Mouse (Mus musculus) CH12.LX (cell line): ENCODE measurements at regions not wholly inside any gene's neighbourhood (a gene's known extent, or its start where the extent isn't known, plus 50 kb on each side); places are given as distances from the start of the nearest gene placed in this dataset.

ENCODE experiments used
- DNase-seq: peaks from one replicate; pipeline ENCODE4 v3.0.0-alpha.2; 2013; ENCODE audit errors: extremely low read depth
- H3K27ac ChIP-seq: 2 replicates; pipeline ENCODE4 v1.5.1; 2012; ENCODE audit warnings: low read depth, mild to moderate bottlenecking, control low read depth, moderate library complexity; ENCODE audit not compliant: insufficient read depth
- H3K27me3 ChIP-seq: replicated peaks from 2 replicates; pipeline ENCODE3; 2012; ENCODE audit warnings: inconsistent platforms
- H3K36me3 ChIP-seq, 2 experiments: replicated peaks in 1 of 2; 2 replicates each; pipeline versions ENCODE3 to v1.6.1; 2012; ENCODE audit warnings: inconsistent platforms in 1 of 2, low read length in 1 of 2, mild to moderate bottlenecking in 1 of 2, mixed read lengths in 1 of 2, moderate library complexity in 1 of 2; ENCODE audit not compliant: control insufficient read depth in 1 of 2, insufficient read depth in 1 of 2
- H3K4me1 ChIP-seq, 2 experiments: 2 replicates each; pipeline ENCODE4 v1.6.1; 2012; ENCODE audit warnings: inconsistent platforms in 1 of 2, moderate library complexity in 1 of 2; ENCODE audit not compliant: insufficient read depth in 2 of 2, control insufficient read depth in 1 of 2
- H3K4me2 ChIP-seq: 2 replicates; pipeline ENCODE4 v1.6.1; 2012; ENCODE audit warnings: low read depth, mild to moderate bottlenecking, control low read depth; ENCODE audit not compliant: poor library complexity, insufficient read depth, severe bottlenecking
- H3K4me3 ChIP-seq, 3 experiments: fragments of 150-350 bp in 1 of 3; sonication (generic) in 1 of 3; replicated peaks in 1 of 3; 2 replicates each; pipeline versions ENCODE3 to v1.5.1; 2011 to 2012; ENCODE audit warnings: low read depth in 2 of 3, low read length in 2 of 3, mild to moderate bottlenecking in 2 of 3, moderate library complexity in 2 of 3, control low read depth in 1 of 3, improper control_type of control experiment in 1 of 3, inconsistent platforms in 1 of 3, mixed read lengths in 1 of 3; ENCODE audit not compliant: poor library complexity in 1 of 3
- H3K79me2 ChIP-seq: replicated peaks from 2 replicates; pipeline ENCODE4 v1.6.1; 2012; ENCODE audit warnings: mild to moderate bottlenecking, moderate library complexity; ENCODE audit not compliant: control insufficient read depth, poor library complexity, insufficient read depth, severe bottlenecking; ENCODE audit errors: extremely low read depth
- H3K9ac ChIP-seq: 2 replicates; pipeline ENCODE4 v1.6.1; 2012; ENCODE audit warnings: low read depth, mild to moderate bottlenecking, control low read depth, moderate library complexity; ENCODE audit not compliant: insufficient read depth
- H3K9me3 ChIP-seq: replicated peaks from 2 replicates; pipeline ENCODE3; 2012; ENCODE audit warnings: low read length, inconsistent platforms, mixed read lengths
- CTCF ChIP-seq, 2 experiments: IDR thresholded peaks in 1 of 2; conservative IDR thresholded peaks in 1 of 2; 2 replicates each; pipeline ENCODE4 v1.5.1; 2011 to 2012; ENCODE audit warnings: low read depth in 2 of 2, low read length in 2 of 2, improper control_type of control experiment in 1 of 2, inconsistent platforms in 1 of 2, mild to moderate bottlenecking in 1 of 2, moderate library complexity in 1 of 2
- E2F4 ChIP-seq: IDR thresholded peaks from 2 replicates; pipeline ENCODE4 v1.6.1; 2011; ENCODE audit warnings: low read depth, low read length, improper control_type of control experiment; ENCODE audit not compliant: insufficient replicate concordance
- ELF1 ChIP-seq: IDR thresholded peaks from 2 replicates; pipeline ENCODE4 v1.6.1; 2014; ENCODE audit warnings: low read depth, mild to moderate bottlenecking, inconsistent platforms, low read length, improper control_type of control experiment
- EP300 ChIP-seq: IDR thresholded peaks from 2 replicates; pipeline ENCODE4 v1.6.1; 2011; ENCODE audit warnings: low read length, improper control_type of control experiment
- GABPA ChIP-seq: IDR thresholded peaks from 2 replicates; pipeline ENCODE4 v1.6.1; 2012; ENCODE audit warnings: low read depth, low read length, improper control_type of control experiment, inconsistent platforms; ENCODE audit not compliant: insufficient replicate concordance
- HCFC1 ChIP-seq: IDR thresholded peaks from 2 replicates; pipeline ENCODE4 v1.6.1; 2012; ENCODE audit warnings: low read depth, mild to moderate bottlenecking, inconsistent platforms, low read length, improper control_type of control experiment
- IRF4 ChIP-seq: IDR thresholded peaks from 2 replicates; pipeline ENCODE4 v1.6.1; 2014; ENCODE audit warnings: low read depth, mild to moderate bottlenecking, inconsistent platforms, low read length, improper control_type of control experiment
- JUN ChIP-seq: IDR thresholded peaks from 2 replicates; pipeline ENCODE4 v1.6.1; 2011; ENCODE audit warnings: low read depth, mild to moderate bottlenecking, low read length, improper control_type of control experiment, moderate library complexity; ENCODE audit not compliant: insufficient read depth
- JUND ChIP-seq: conservative IDR thresholded peaks from 2 replicates; pipeline ENCODE4 v1.6.1; 2011; ENCODE audit warnings: low read depth, low read length, improper control_type of control experiment
- MAFK ChIP-seq: IDR thresholded peaks from 2 replicates; pipeline ENCODE4 v1.6.1; 2011; ENCODE audit warnings: low read length, improper control_type of control experiment; ENCODE audit not compliant: insufficient replicate concordance
- MAX ChIP-seq: IDR thresholded peaks from 2 replicates; pipeline ENCODE4 v1.6.1; 2011; ENCODE audit warnings: low read length, improper control_type of control experiment
- MAZ ChIP-seq: IDR thresholded peaks from 2 replicates; pipeline ENCODE4 v1.6.1; 2012; ENCODE audit warnings: low read depth, mild to moderate bottlenecking, inconsistent platforms, low read length, improper control_type of control experiment, moderate library complexity
- MEF2A ChIP-seq: IDR thresholded peaks from 2 replicates; pipeline ENCODE4 v1.6.1; 2014; ENCODE audit warnings: low read depth, mild to moderate bottlenecking, inconsistent platforms, low read length, improper control_type of control experiment, borderline replicate concordance
- MXI1 ChIP-seq: IDR thresholded peaks from 2 replicates; pipeline ENCODE4 v1.6.1; 2011; ENCODE audit warnings: mild to moderate bottlenecking, low read depth, low read length, improper control_type of control experiment
- MYC ChIP-seq: IDR thresholded peaks from 2 replicates; pipeline ENCODE4 v1.6.1; 2011; ENCODE audit warnings: low read depth, mild to moderate bottlenecking, improper control_type of control experiment, low read length
- NELFE ChIP-seq: IDR thresholded peaks from 2 replicates; pipeline ENCODE4 v1.6.1; 2011; ENCODE audit warnings: low read depth, low read length, improper control_type of control experiment
- PAX5 ChIP-seq: IDR thresholded peaks from 2 replicates; pipeline ENCODE4 v1.6.1; 2012; ENCODE audit warnings: low read length, inconsistent platforms, mixed read lengths
- RAD21 ChIP-seq: IDR thresholded peaks from 2 replicates; pipeline ENCODE4 v1.6.1; 2011; ENCODE audit warnings: low read depth, mild to moderate bottlenecking, low read length, improper control_type of control experiment, moderate library complexity
- RCOR1 ChIP-seq: conservative IDR thresholded peaks from 2 replicates; pipeline ENCODE4 v1.6.1; 2012; ENCODE audit warnings: low read depth, mild to moderate bottlenecking, inconsistent platforms, low read length, improper control_type of control experiment
- SMC3 ChIP-seq: IDR thresholded peaks from 2 replicates; pipeline ENCODE4 v1.6.1; 2011; ENCODE audit warnings: low read depth, low read length, improper control_type of control experiment
- TBP ChIP-seq: conservative IDR thresholded peaks from 2 replicates; pipeline ENCODE4 v1.6.1; 2011; ENCODE audit warnings: low read depth, low read length, improper control_type of control experiment
- UBTF ChIP-seq: IDR thresholded peaks from 2 replicates; pipeline ENCODE4 v1.6.1; 2012; ENCODE audit warnings: low read depth, mild to moderate bottlenecking, inconsistent platforms, low read length, improper control_type of control experiment, moderate library complexity
- USF1 ChIP-seq: IDR thresholded peaks from 2 replicates; pipeline ENCODE4 v1.6.1; 2014; ENCODE audit warnings: low read depth, mild to moderate bottlenecking, inconsistent platforms, low read length, improper control_type of control experiment
- USF2 ChIP-seq: conservative IDR thresholded peaks from 2 replicates; pipeline ENCODE4 v1.6.1; 2011; ENCODE audit warnings: low read depth, low read length, improper control_type of control experiment
- ZC3H11A ChIP-seq: IDR thresholded peaks from 2 replicates; pipeline ENCODE4 v1.6.1; 2012; ENCODE audit warnings: low read depth, mild to moderate bottlenecking, inconsistent platforms, low read length, improper control_type of control experiment
- ZKSCAN1 ChIP-seq: IDR thresholded peaks from 2 replicates; pipeline ENCODE4 v1.6.1; 2012; ENCODE audit warnings: low read depth, inconsistent platforms, low read length, improper control_type of control experiment, borderline replicate concordance
- ZMIZ1 ChIP-seq: IDR thresholded peaks from 2 replicates; pipeline ENCODE4 v1.6.1; 2012; ENCODE audit warnings: low read depth, mild to moderate bottlenecking, inconsistent platforms, low read length, improper control_type of control experiment
- dilution Hi-C: fragments of 300-500 bp; cut with MboI; formaldehyde crosslinking; loops from 2 replicates; pipeline ENCODE4 v1.14.3; 2020; ENCODE audit warnings: low sequenced_read_pairs; ENCODE audit not compliant: extremely low pct_unique_long_range_greater_than_20kb, extremely low pct_ligation_motif_present
- in situ Hi-C: fragments of 300-500 bp; cut with MboI; formaldehyde crosslinking; loops from 3 replicates; pipeline ENCODE4 v1.14.3; 2019; ENCODE audit warnings: low sequenced_read_pairs, low pct_ligation_motif_present, low pct_unique_long_range_greater_than_20kb, mixed read lengths

GRCm38 (mm10) chr11:32965418-32965817 lies 141.0 kb upstream of the Smim23 start:
- Histone ChIP-seq H3K27ac (no peak overlapping the region), H3K4me2 (no peak overlapping the region), H3K79me2 (no peaks in the 10 kb centered on the region), H3K9ac (no peak overlapping the region), H3K27me3 (peaks cover 5% of the 10 kb centered on the region), H3K4me3 (no peak overlapping the region), H3K4me1 (peaks cover 0 to 9% of the 10 kb centered on the region in 2 experiments; a peak in 2 of 4 replicates), H3K9me3 (peaks cover 5% of the 10 kb centered on the region), H3K36me3 (no peaks in the 10 kb centered on the region)
- no peak for DNase-seq
- in situ Hi-C loops: no loop called here
- TF ChIP-seq UBTF (no peak), E2F4 (no peak), MYC (no peak), PAX5 (no peak), ELF1 (no peak), GABPA (no peak), MEF2A (no peak), USF1 (no peak), IRF4 (no peak), ZMIZ1 (no peak), MAX (no peak), JUND (no peak)
- dilution Hi-C loops: no loop called here

GRCm38 (mm10) chr11:32963625-32964293 lies 139.4 kb upstream of the Smim23 start:
- H3K27me3 ChIP-seq: peaks cover 11% of the 10 kb centered on the region
- TF ChIP-seq MXI1 (no peak), TBP (no peak), CTCF (conservative IDR thresholded peaks at IDR 0.05 in 1 of 2, IDR thresholded peaks at IDR 0.05 in 1 of 2; ENCODE audit: low read depth in 2 of 2, low read length in 2 of 2) (no peak), UBTF (no peak), MAZ (no peak), NELFE (no peak), ZC3H11A (no peak), E2F4 (no peak), ZKSCAN1 (no peak), SMC3 (no peak), EP300 (no peak), RAD21 (no peak), USF2 (no peak), HCFC1 (no peak), RCOR1 (no peak), MAFK (no peak), USF1 (no peak), PAX5 (no peak), GABPA (no peak), JUN (no peak)
- TF ChIP-seq, all 38 proteins: peak for 0
- no peak overlapping the region for H3K9ac ChIP-seq
- no peak overlapping the region for H3K4me3 ChIP-seq
- H3K9me3 ChIP-seq: peaks cover 5% of the 10 kb centered on the region
- no peak overlapping the region for H3K27ac ChIP-seq
- in situ Hi-C loops: no loop called here
- no peak overlapping the region for H3K4me2 ChIP-seq
- peaks cover 0 to 9% of the 10 kb centered on the region in 2 experiments; a peak in 2 of 4 replicates for H3K4me1 ChIP-seq
- DNase-seq: no peak
- dilution Hi-C loops: no loop called here
- no peaks in the 10 kb centered on the region for H3K79me2 ChIP-seq
- no peaks in the 10 kb centered on the region for H3K36me3 ChIP-seq
